Mouse (Mus musculus): ENCODE results near the gene Cpped1. TPM values are rescaled to one million over a fixed set of nuclear protein-coding genes. Genes with fewer than 3 reads are reported as not detected.

Gene Cpped1
- total RNA-seq, 2 experiments from 2014 or later: 9.9 to 12.5 TPM

DNA sequence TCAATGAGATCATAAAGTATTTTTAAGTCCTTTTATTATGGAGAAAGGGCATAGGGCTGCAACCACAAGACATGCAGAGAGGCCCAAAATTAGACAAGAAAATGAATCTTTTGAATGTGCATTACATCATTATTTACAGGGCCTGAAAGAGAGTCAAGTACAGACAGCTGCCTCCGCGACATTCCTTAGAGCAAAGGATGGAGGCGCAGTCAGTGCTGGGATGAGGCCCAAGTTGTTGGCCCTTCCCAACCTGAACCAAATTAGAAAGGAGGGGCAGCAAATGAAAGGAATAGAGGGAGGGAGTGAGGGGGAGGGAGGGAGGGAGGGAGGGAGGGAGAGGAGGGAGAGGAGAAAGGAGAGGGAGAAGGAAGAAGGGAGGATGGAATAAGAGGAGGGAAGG, 132.7 kb downstream of the Cpped1 start:
- ATAC-seq (ENCODE audit: poor library complexity, severe bottlenecking): no peak

DNA sequence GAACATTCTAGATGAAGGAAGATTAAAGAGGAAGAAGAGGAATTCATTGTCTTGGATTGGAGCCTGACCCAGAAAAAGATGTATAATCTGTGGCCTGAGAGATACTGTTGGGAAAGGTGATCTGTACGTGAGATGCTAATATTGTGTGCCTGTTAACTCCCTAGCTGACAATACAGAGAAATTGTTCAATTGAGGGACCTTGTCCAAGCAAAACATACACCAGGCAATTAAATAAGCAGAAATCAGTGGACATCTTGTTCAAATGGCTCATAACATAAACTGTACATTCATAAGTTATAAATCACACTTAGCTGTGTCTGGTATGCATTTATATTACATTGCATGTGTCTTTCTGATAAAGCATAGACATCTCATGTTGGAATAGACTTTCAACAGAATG, 134.9 kb downstream of the Cpped1 start:
- ATAC-seq (ENCODE audit: poor library complexity, severe bottlenecking): no peak

DNA sequence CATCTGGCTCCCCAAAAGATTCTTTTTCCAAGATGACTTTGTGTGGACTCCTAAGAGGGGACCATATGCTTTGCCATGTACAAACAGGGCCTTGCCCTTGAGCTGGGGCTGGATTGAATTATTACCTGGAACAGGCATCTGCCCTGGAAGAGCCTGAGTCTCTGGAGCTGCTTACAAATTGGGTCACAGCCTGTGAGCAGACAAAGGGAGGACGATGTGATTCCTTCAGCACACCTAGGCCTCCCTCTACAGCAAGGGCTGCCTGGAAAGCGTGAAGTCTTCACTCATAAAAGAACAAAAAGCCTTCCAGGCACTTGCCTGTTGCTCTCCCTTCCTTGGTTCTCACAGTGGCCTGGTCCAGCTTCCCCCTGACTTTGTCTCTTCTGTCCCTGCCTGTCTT, 136.9 kb downstream of the Cpped1 start:
- no peak for ATAC-seq (ENCODE audit: poor library complexity, severe bottlenecking)

DNA sequence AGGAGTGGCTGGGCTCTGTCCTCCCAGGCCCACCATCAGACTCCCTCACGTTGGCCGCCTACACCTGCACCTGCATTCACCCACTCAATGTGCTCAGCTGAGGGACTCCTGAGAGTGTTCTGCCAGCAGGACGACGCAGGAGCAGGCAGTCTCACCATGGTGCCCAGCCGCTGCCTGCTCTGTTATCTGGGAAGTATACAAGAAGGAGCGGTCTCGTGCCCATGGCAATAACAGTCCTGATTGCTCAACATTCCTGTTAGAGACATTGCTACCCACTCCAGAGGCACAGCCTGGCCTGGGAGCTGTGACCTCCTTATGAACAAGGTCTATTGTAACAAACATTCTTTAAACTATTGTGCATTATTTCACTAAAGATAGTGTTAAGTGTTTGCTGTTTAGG, 151.3 kb downstream of the Cpped1 start:
- no peak for ATAC-seq (ENCODE audit: poor library complexity, severe bottlenecking)

- ATAC-seq (ENCODE audit: poor library complexity, severe bottlenecking): no peak
Measured at GRCm38 (mm10) chr16:11757471-11757870, 151.8 kb downstream of the Cpped1 start.

DNA sequence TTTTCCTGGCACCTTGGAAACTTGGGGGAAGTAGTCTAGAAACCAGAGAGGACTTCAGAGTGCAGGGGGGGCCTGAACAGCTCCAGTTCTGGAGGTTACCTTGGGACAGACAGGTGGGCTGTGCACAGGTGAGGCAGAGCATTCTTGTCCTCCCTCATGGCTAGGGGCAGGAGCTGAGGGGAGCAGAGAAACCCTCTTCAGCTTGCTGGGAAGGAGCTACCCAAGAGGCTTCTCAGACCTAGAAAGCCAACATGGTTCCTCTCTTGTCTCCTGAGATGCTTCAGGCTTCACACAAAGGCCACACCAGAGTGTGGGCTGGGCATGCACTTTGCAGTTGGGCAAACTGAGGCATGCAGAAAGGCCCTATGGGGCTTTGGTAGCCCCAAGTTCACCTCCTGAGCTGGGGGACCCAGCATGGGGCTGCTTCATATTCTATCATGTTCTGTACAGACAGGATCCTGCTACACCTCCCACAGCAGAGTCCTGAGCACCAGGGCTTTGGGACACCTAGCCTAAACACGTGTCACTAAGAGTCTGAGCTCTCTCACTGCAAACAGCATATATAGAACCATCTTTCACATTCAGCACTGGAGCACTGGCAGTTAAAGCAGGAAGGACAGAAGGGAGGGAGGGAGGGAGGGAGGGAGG, 152.5 kb downstream of the Cpped1 start:
- no peak for ATAC-seq (ENCODE audit: poor library complexity, severe bottlenecking)

- peak; percentile 70 for ATAC-seq (ENCODE audit: poor library complexity, severe bottlenecking)
Measured at GRCm38 (mm10) chr16:11755281-11756066, 153.8 kb downstream of the Cpped1 start.

DNA sequence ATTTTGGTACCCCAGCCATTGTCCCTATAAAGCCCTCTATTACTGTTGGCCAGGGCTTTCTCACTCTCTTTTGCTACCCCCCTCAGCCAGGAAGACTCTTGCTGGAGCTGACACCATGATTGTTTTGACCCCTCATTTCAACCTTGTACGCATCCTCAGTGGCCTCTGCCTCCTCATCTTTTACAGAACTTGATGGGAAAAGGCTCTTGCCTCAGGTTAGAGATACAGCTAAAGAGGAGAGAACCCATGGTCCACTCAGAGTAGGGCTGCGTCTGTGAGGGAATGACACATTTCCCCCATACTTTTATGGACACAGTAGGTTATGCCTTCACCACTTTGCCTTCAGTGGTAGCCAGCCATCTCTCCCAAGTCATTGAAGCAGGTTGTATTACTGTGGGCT, 155.1 kb downstream of the Cpped1 start:
- ATAC-seq (ENCODE audit: poor library complexity, severe bottlenecking): no peak

Other genes with a start within 250 kb of the Cpped1 start
- not detected in 2 replicates for gene Shisa9, start 74.7 kb upstream of the Cpped1 start, total RNA-seq (2015)
- gene Shisa9, start 74.7 kb upstream of the Cpped1 start, total RNA-seq (2017): not detected in 2 replicates

All from megakaryocyte, adult 5-6 weeks (primary cell).